Mouse (Mus musculus): ENCODE data around the gene Zfp969. TPM values are rescaled to one million over a fixed set of nuclear protein-coding genes. Genes with fewer than 3 reads are reported as not detected.
"Not testable (repeated sequence)": the region's sequence is repeated elsewhere in the genome, so short reads cannot be mapped to it uniquely, and the experiment has no call there.

The Zfp969 gene
- not detected in 2 replicates for polyA plus RNA-seq (2012; rRNA removed)

DNA sequence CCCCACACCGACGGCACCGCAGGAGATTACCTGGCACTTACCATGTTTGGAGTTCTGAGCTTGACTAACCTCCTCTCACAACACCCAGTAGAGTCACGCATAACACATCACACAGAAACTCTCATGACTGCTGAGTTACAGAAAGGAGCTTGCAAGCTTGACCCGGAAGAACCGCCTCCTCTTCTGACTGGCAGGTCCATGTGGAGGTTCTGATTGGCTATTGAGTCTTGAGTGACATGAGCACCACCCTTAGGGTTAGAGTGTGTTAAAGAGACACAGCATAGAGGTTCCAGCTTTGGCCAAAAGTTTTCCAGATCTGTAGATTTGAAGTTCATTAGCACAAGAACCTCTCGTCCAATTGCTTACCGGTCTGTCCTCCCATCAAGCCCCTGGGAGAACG is at the start of gene Zfp969:
Gene Zfp969, minus strand, starts transcription at position 101 of the 400 bp plus-strand sequence.
- DNase-seq (ENCODE audit: extremely low spot score in 1 of 2, low spot score in 1 of 2): not testable (repeated sequence)

DNA sequence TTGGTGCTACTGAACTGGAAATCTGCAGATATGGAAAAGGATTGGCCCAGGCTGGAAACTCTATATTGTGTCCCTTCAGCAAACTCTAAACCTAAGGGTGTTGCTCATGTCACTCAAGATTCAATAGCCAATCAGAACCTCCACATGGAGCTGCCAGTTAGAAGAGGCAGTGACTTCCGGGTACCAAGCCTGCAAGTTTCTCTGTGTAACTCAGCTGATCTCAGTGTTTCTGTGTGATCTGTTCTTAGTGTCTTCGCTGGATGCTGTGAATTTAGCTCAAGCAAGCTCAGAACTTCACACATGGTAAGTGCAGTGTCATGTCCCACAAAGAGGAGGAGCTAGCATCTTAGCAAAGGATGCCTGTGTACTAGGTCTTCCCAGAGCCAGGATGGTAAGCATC is 37.8 kb upstream of the Zfp969 start, which contains the start of gene Gm2007:
Gene Gm2007, plus strand, starts transcription at position 301 of the 400 bp plus-strand sequence.
- DNase-seq (ENCODE audit: extremely low spot score in 1 of 2, low spot score in 1 of 2): not testable (repeated sequence)

DNA sequence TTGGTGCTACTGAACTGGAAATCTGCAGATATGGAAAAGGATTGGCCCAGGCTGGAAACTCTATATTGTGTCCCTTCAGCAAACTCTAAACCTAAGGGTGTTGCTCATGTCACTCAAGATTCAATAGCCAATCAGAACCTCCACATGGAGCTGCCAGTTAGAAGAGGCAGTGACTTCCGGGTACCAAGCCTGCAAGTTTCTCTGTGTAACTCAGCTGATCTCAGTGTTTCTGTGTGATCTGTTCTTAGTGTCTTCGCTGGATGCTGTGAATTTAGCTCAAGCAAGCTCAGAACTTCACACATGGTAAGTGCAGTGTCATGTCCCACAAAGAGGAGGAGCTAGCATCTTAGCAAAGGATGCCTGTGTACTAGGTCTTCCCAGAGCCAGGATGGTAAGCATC is 59.8 kb downstream of the Zfp969 start, which contains the start of gene Gm11007:
Gene Gm11007, plus strand, starts transcription at position 301 of the 400 bp plus-strand sequence.
- not testable (repeated sequence) for DNase-seq (ENCODE audit: extremely low spot score in 1 of 2, low spot score in 1 of 2)

Other genes starting within 250 kb of the Zfp969 start
- 3.5 and 4.0 TPM in 2 replicates for gene Zfp965, start 233.7 kb downstream of the Zfp969 start, polyA plus RNA-seq (2012; rRNA removed)
- not detected in 2 replicates for gene Gm11007, start 59.7 kb downstream of the Zfp969 start, polyA plus RNA-seq (2012; rRNA removed)
- not detected in 2 replicates for gene Gm2007, start 37.9 kb upstream of the Zfp969 start, polyA plus RNA-seq (2012; rRNA removed)
- 6.7 and 7.2 TPM in 2 replicates for gene Gm14288, start 97.4 kb upstream of the Zfp969 start, polyA plus RNA-seq (2012; rRNA removed)
- gene Gm6710, start 165.6 kb upstream of the Zfp969 start, polyA plus RNA-seq (2012; rRNA removed): 7.3 and 8.9 TPM in 2 replicates
- gene Zfp966, start 227.5 kb upstream of the Zfp969 start, polyA plus RNA-seq (2012; rRNA removed): 3.8 and 5.5 TPM in 2 replicates